Mouse (Mus musculus): Measurements from ENCODE around the gene Rilpl1. TPM values are rescaled to one million over a fixed set of nuclear protein-coding genes. Genes with fewer than 3 reads are reported as not detected.

The Rilpl1 gene
- polyA plus RNA-seq, 1 experiment from 2014 or later, result 9.7 TPM

DNA sequence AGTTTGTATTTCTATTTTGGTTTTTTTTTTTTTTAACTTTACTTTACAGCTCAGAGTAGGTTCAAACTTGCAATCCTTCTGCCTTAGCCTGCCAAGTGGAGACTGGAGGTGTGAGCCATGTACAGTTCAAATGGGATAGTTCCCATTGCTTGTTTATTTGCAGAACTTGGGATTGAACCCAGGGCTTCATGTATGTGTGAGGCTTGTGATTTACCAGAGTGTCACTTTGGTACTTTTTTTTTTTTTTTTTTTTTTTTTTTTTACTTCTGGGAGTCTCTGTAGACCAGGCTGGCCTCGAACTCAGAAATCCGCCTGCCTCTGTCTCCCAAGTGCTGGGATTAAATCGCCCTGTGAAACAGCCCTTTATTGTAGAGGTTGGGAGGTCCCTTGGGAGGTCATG lies 87.0 kb downstream of the Rilpl1 start:
- Histone ChIP-seq H3K9ac (replicated peaks; ENCODE audit: low read depth, low read length) (no peak overlapping the region), H3K27ac (ENCODE audit: low read length) (no peak overlapping the region), H3K4me1 (replicated peaks; ENCODE audit: control insufficient read depth, insufficient read depth, low read length) (peaks cover 25% of the 10 kb centered on the region), H3K36me3 (ENCODE audit: control insufficient read depth, insufficient read depth) (peaks cover 8% of the 10 kb centered on the region), H3K4me3 (replicated peaks; ENCODE audit: low read length) (no peak overlapping the region), H3K9me3 (ENCODE audit: control insufficient read depth, low read length) (no peaks in the 10 kb centered on the region), H3K27me3 (replicated peaks; ENCODE audit: control insufficient read depth, insufficient read depth, low read length) (no peaks in the 10 kb centered on the region), H3K4me2 (ENCODE audit: low read length) (no peak overlapping the region)
- 70% methylated on average over 3 of the region's 3 CpGs for WGBS
- ATAC-seq, result no peak

Other genes with a start within 250 kb of the Rilpl1 start
- 17.0 and 17.1 TPM in 2 replicates for gene Mphosph9, start 203.4 kb downstream of the Rilpl1 start, polyA plus RNA-seq (2015; fragmentation: Nextera tagmentation; extraction: Ambion mirVana)
- gene 2810006K23Rik, start 203.3 kb downstream of the Rilpl1 start, polyA plus RNA-seq (2015; fragmentation: Nextera tagmentation; extraction: Ambion mirVana), result 17.4 and 18.8 TPM in 2 replicates
- gene Cdk2ap1, start 168.3 kb downstream of the Rilpl1 start, polyA plus RNA-seq (2015; fragmentation: Nextera tagmentation; extraction: Ambion mirVana), result 60.5 and 74.2 TPM in 2 replicates
- 109 and 110 TPM in 2 replicates for gene Sbno1, start 105.4 kb downstream of the Rilpl1 start, polyA plus RNA-seq (2015; fragmentation: Nextera tagmentation; extraction: Ambion mirVana)
- gene Kmt5a, start 91.5 kb downstream of the Rilpl1 start, polyA plus RNA-seq (2015; fragmentation: Nextera tagmentation; extraction: Ambion mirVana), result 21.5 and 21.9 TPM in 2 replicates
- 26.4 and 28.0 TPM in 2 replicates for gene Rilpl2, start 53.0 kb downstream of the Rilpl1 start, polyA plus RNA-seq (2015; fragmentation: Nextera tagmentation; extraction: Ambion mirVana)
- gene Snrnp35, start 48.3 kb downstream of the Rilpl1 start, polyA plus RNA-seq (2015; fragmentation: Nextera tagmentation; extraction: Ambion mirVana), result 21.8 and 25.1 TPM in 2 replicates
- gene Tmed2, start 9.3 kb upstream of the Rilpl1 start, polyA plus RNA-seq (2015; fragmentation: Nextera tagmentation; extraction: Ambion mirVana), result 397 and 404 TPM in 2 replicates
- 21.9 and 30.5 TPM in 2 replicates for gene Ddx55, start 21.5 kb upstream of the Rilpl1 start, polyA plus RNA-seq (2015; fragmentation: Nextera tagmentation; extraction: Ambion mirVana)
- 71.1 and 80.1 TPM in 2 replicates for gene Eif2b1, start 47.7 kb upstream of the Rilpl1 start, polyA plus RNA-seq (2015; fragmentation: Nextera tagmentation; extraction: Ambion mirVana)
- gene Gtf2h3, start 47.7 kb upstream of the Rilpl1 start, polyA plus RNA-seq (2015; fragmentation: Nextera tagmentation; extraction: Ambion mirVana), result 49.3 and 59.1 TPM in 2 replicates
- gene Atp6v0a2, start 97.2 kb upstream of the Rilpl1 start, polyA plus RNA-seq (2015; fragmentation: Nextera tagmentation; extraction: Ambion mirVana), result 40.0 and 43.7 TPM in 2 replicates
- 0.17 and 0.22 TPM in 2 replicates for gene Dnah10, start 193.7 kb upstream of the Rilpl1 start, polyA plus RNA-seq (2015; fragmentation: Nextera tagmentation; extraction: Ambion mirVana)

All from forebrain, embryonic 16.5 days (tissue).